Mouse (Mus musculus) brain, embryonic 14.5 days (tissue): ENCODE data around the gene Barx1. TPM values are rescaled to one million over a fixed set of nuclear protein-coding genes. Genes with fewer than 3 reads are reported as not detected.

Source experiments
- DNase-seq: peaks from one replicate; pipeline ENCODE4 v3.0.0-alpha.2; 2011; ENCODE audit warnings: low read depth
- CTCF ChIP-seq: fragments of 200-500 bp; IDR thresholded peaks from 2 replicates; pipeline ENCODE4 v1.5.1; 2012; ENCODE audit warnings: inconsistent platforms, mild to moderate bottlenecking, moderate library complexity, borderline replicate concordance; ENCODE audit not compliant: insufficient read depth, insufficient read length; ENCODE audit errors: extremely low read depth
- POLR2A ChIP-seq: fragments of 200-500 bp; IDR thresholded peaks from 2 replicates; pipeline ENCODE4 v1.6.1; 2012; ENCODE audit warnings: mild to moderate bottlenecking, inconsistent platforms, borderline replicate concordance; ENCODE audit not compliant: poor library complexity, insufficient read depth, insufficient read length, severe bottlenecking; ENCODE audit errors: extremely low read depth
- polyA plus RNA-seq: library from polyadenylated mRNA; depleted of rRNA; stranded (reverse); fragments of >200 nt; gene quantifications from 2 replicates; pipeline ENCODE4 v1.2.3, GENCODE M21; 2012; rRNA removed

Gene Barx1
- polyA plus RNA-seq = 0.15 and 0.38 TPM in 2 replicates

- no peak for DNase-seq
- no peak for TF ChIP-seq POLR2A
- TF ChIP-seq CTCF = no peak
Measured at GRCm38 (mm10) chr13:48662431-48663143, at the start of gene Barx1. TSS of gene Barx1 (plus strand) at chr13:48662998.

GRCm38 (mm10) chr13:48614525-48614924 is 48.3 kb upstream of the Barx1 start:
- no peak for DNase-seq
- TF ChIP-seq POLR2A (no peak), CTCF (no peak)

GRCm38 (mm10) chr13:48617774-48618173 is 45.0 kb upstream of the Barx1 start:
- no peak for DNase-seq
- TF ChIP-seq POLR2A (no peak), CTCF (no peak)

GRCm38 (mm10) chr13:48618890-48619289 is 43.9 kb upstream of the Barx1 start:
- no peak for DNase-seq
- TF ChIP-seq POLR2A (no peak), CTCF (no peak)

GRCm38 (mm10) chr13:48624968-48625398 is 37.8 kb upstream of the Barx1 start:
- DNase-seq = no peak
- TF ChIP-seq POLR2A (no peak), CTCF (no peak)

GRCm38 (mm10) chr13:48625433-48626184 is 37.2 kb upstream of the Barx1 start, which contains the start of gene Ptpdc1:
TSS of gene Ptpdc1 (minus strand) at chr13:48625664.
- peak; percentile 91 for TF ChIP-seq POLR2A
- TF ChIP-seq CTCF = no peak
- peak; percentile 98 for DNase-seq

- no peak for DNase-seq
- no peak for TF ChIP-seq POLR2A
- no peak for TF ChIP-seq CTCF
Measured at GRCm38 (mm10) chr13:48631691-48632090, 31.1 kb upstream of the Barx1 start.

GRCm38 (mm10) chr13:48637706-48638105 is 25.1 kb upstream of the Barx1 start:
- DNase-seq = no peak

GRCm38 (mm10) chr13:48639570-48639969 is 23.2 kb upstream of the Barx1 start:
- no peak for TF ChIP-seq POLR2A
- TF ChIP-seq CTCF = peak; percentile 91; the same call in 1 of the 2 replicates
- DNase-seq = peak; percentile 90

More at GRCm38 (mm10) chr13:48637706-48638105, 25.1 kb upstream of the Barx1 start:
- TF ChIP-seq CTCF (no peak), POLR2A (no peak)

- no peak for TF ChIP-seq CTCF
- TF ChIP-seq POLR2A = no peak
- DNase-seq = no peak
Measured at GRCm38 (mm10) chr13:48643072-48643471, 19.7 kb upstream of the Barx1 start.

GRCm38 (mm10) chr13:48643991-48644390 is 18.8 kb upstream of the Barx1 start:
- DNase-seq = no peak
- TF ChIP-seq CTCF (no peak), POLR2A (no peak)

GRCm38 (mm10) chr13:48646696-48647095 is 16.1 kb upstream of the Barx1 start:
- no peak for DNase-seq
- no peak for TF ChIP-seq POLR2A
- TF ChIP-seq CTCF = peak; percentile 9; the same call in 1 of the 2 replicates

- TF ChIP-seq POLR2A = no peak
- TF ChIP-seq CTCF = peak; percentile 49; the same call in 1 of the 2 replicates
- no peak for DNase-seq
Measured at GRCm38 (mm10) chr13:48650615-48651014, 12.2 kb upstream of the Barx1 start.
